Mouse (Mus musculus) MEL (cell line): ENCODE measurements around the gene Ephb2. TPM values are rescaled to one million over a fixed set of nuclear protein-coding genes. Genes with fewer than 3 reads are reported as not detected.

Experiments used
- DNase-seq: peaks from one replicate; pipeline ENCODE4 v3.0.0; 2011; ENCODE audit warnings: low read depth, low spot score
- H3K27ac ChIP-seq: 2 replicates; pipeline ENCODE4 v1.5.1; 2012; ENCODE audit warnings: low read depth, mild to moderate bottlenecking, control low read depth, low read length, moderate library complexity; ENCODE audit not compliant: control insufficient read depth
- H3K27me3 ChIP-seq, 2 experiments: fragments of 150-350 bp in 1 of 2; sonication (generic) in 1 of 2; 2 replicates each; pipeline ENCODE4 v1.6.1; 2012; ENCODE audit warnings: low read length in 2 of 2, mild to moderate bottlenecking in 2 of 2, improper control_type of control experiment in 1 of 2, moderate library complexity in 1 of 2; ENCODE audit not compliant: insufficient read depth in 2 of 2, control insufficient read depth in 1 of 2
- H3K36me3 ChIP-seq, 2 experiments: 2 replicates each; pipeline ENCODE4 v1.6.1; 2012 to 2014; ENCODE audit warnings: low read length in 2 of 2, improper control_type of control experiment in 1 of 2, inconsistent platforms in 1 of 2, mild to moderate bottlenecking in 1 of 2; ENCODE audit not compliant: insufficient read depth in 2 of 2, control insufficient read depth in 1 of 2
- H3K4me1 ChIP-seq, 2 experiments: fragments of 150-350 bp in 1 of 2; sonication (generic) in 1 of 2; 2 replicates each; pipeline ENCODE4 v1.6.1; 2012; ENCODE audit warnings: low read length in 2 of 2, improper control_type of control experiment in 1 of 2, mild to moderate bottlenecking in 1 of 2; ENCODE audit not compliant: insufficient read depth in 2 of 2, control insufficient read depth in 1 of 2
- H3K4me3 ChIP-seq, 2 experiments: fragments of 150-350 bp in 1 of 2; sonication (generic) in 1 of 2; 2 replicates each; pipeline ENCODE4 v1.5.1; 2012; ENCODE audit warnings: low read depth in 2 of 2, low read length in 2 of 2, mild to moderate bottlenecking in 2 of 2, moderate library complexity in 2 of 2, control low read depth in 1 of 2, improper control_type of control experiment in 1 of 2; ENCODE audit not compliant: control insufficient read depth in 1 of 2, insufficient read depth in 1 of 2
- H3K79me2 ChIP-seq: 2 replicates; pipeline ENCODE4 v1.6.1; 2012; ENCODE audit warnings: mild to moderate bottlenecking, low read length, moderate library complexity; ENCODE audit not compliant: control insufficient read depth, poor library complexity, insufficient read depth
- H3K9ac ChIP-seq: 2 replicates; pipeline ENCODE4 v1.6.1; 2012; ENCODE audit warnings: low read depth, mild to moderate bottlenecking, control low read depth, low read length, moderate library complexity; ENCODE audit not compliant: control insufficient read depth, poor library complexity, severe bottlenecking
- H3K9me3 ChIP-seq: fragments of 150-350 bp; sonication (generic); replicated peaks from 2 replicates; pipeline ENCODE4 v1.6.1; 2012; ENCODE audit warnings: mild to moderate bottlenecking, low read length, improper control_type of control experiment, moderate library complexity; ENCODE audit not compliant: insufficient read depth
- CHD1 ChIP-seq: IDR thresholded peaks from 2 replicates; pipeline ENCODE4 v1.6.1; 2012; ENCODE audit warnings: low read depth, mild to moderate bottlenecking, inconsistent platforms, low read length, improper control_type of control experiment
- CHD2 ChIP-seq: IDR thresholded peaks from 2 replicates; pipeline ENCODE4 v1.6.1; 2011; ENCODE audit warnings: low read length, improper control_type of control experiment
- CTCF ChIP-seq, 3 experiments: IDR thresholded peaks in 2 of 3; conservative IDR thresholded peaks in 1 of 3; 2 replicates each; pipeline ENCODE4 v1.5.1; 2011 to 2012; ENCODE audit warnings: low read length in 3 of 3, low read depth in 2 of 3, mild to moderate bottlenecking in 2 of 3, improper control_type of control experiment in 1 of 3, inconsistent platforms in 1 of 3, mixed read lengths in 1 of 3, moderate library complexity in 1 of 3; ENCODE audit not compliant: control insufficient read depth in 1 of 3, insufficient read depth in 1 of 3, poor library complexity in 1 of 3, severe bottlenecking in 1 of 3
- E2F4 ChIP-seq: IDR thresholded peaks from 2 replicates; pipeline ENCODE4 v1.6.1; 2011; ENCODE audit warnings: low read depth, low read length, improper control_type of control experiment, borderline replicate concordance
- ELF1 ChIP-seq: IDR thresholded peaks from 2 replicates; pipeline ENCODE4 v1.6.1; 2014; ENCODE audit warnings: low read depth, mild to moderate bottlenecking, inconsistent platforms, low read length, improper control_type of control experiment, moderate library complexity
- GABPA ChIP-seq: IDR thresholded peaks from 2 replicates; pipeline ENCODE4 v1.6.1; 2012; ENCODE audit warnings: low read depth, mild to moderate bottlenecking, inconsistent platforms, low read length, improper control_type of control experiment, moderate library complexity
- GATA1 ChIP-seq: IDR thresholded peaks from 2 replicates; pipeline ENCODE4 v1.6.1; 2011; ENCODE audit warnings: low read depth, low read length, improper control_type of control experiment
- KAT2A ChIP-seq: conservative IDR thresholded peaks from 2 replicates; pipeline ENCODE4 v1.6.1; 2012; ENCODE audit warnings: low read depth, low read length, improper control_type of control experiment, inconsistent platforms
- MAFK ChIP-seq: IDR thresholded peaks from 2 replicates; pipeline ENCODE4 v1.6.1; 2011; ENCODE audit warnings: low read depth, mild to moderate bottlenecking, low read length, improper control_type of control experiment, borderline replicate concordance
- MAX ChIP-seq: IDR thresholded peaks from 2 replicates; pipeline ENCODE4 v1.6.1; 2011; ENCODE audit warnings: low read length, improper control_type of control experiment
- MAZ ChIP-seq: IDR thresholded peaks from 2 replicates; pipeline ENCODE4 v1.6.1; 2012; ENCODE audit warnings: low read depth, mild to moderate bottlenecking, inconsistent platforms, low read length, improper control_type of control experiment
- MYB ChIP-seq: IDR thresholded peaks from 2 replicates; pipeline ENCODE4 v1.6.1; 2011; ENCODE audit warnings: mild to moderate bottlenecking, low read depth, low read length, improper control_type of control experiment
- MYC ChIP-seq: IDR thresholded peaks from 2 replicates; pipeline ENCODE4 v1.6.1; 2011; ENCODE audit warnings: low read depth, mild to moderate bottlenecking, low read length, improper control_type of control experiment, moderate library complexity
- NELFE ChIP-seq: IDR thresholded peaks from 2 replicates; pipeline ENCODE4 v1.6.1; 2011; ENCODE audit warnings: low read depth, low read length, improper control_type of control experiment
- NRF1 ChIP-seq: IDR thresholded peaks from 2 replicates; pipeline ENCODE4 v1.6.1; 2014; ENCODE audit warnings: low read depth, mild to moderate bottlenecking, inconsistent platforms, low read length, improper control_type of control experiment, moderate library complexity; ENCODE audit not compliant: poor library complexity, insufficient read depth, severe bottlenecking
- POLR2A ChIP-seq, 2 experiments: IDR thresholded peaks; 2 replicates each; pipeline ENCODE4 v1.6.1; 2011 to 2012; ENCODE audit warnings: low read length in 2 of 2, mild to moderate bottlenecking in 2 of 2, control low read depth in 1 of 2, improper control_type of control experiment in 1 of 2, low read depth in 1 of 2, moderate library complexity in 1 of 2; ENCODE audit not compliant: control insufficient read depth in 1 of 2, insufficient read depth in 1 of 2, poor library complexity in 1 of 2
- RAD21 ChIP-seq: IDR thresholded peaks from 2 replicates; pipeline ENCODE4 v1.6.1; 2011; ENCODE audit warnings: mild to moderate bottlenecking, low read depth, low read length, improper control_type of control experiment
- SIN3A ChIP-seq: IDR thresholded peaks from 2 replicates; pipeline ENCODE4 v1.6.1; 2012; ENCODE audit warnings: low read length, improper control_type of control experiment, inconsistent platforms
- SMC3 ChIP-seq: IDR thresholded peaks from 2 replicates; pipeline ENCODE4 v1.6.1; 2011; ENCODE audit warnings: low read depth, low read length, improper control_type of control experiment
- TAL1 ChIP-seq: IDR thresholded peaks from 2 replicates; pipeline ENCODE4 v1.6.1; 2012; ENCODE audit warnings: mild to moderate bottlenecking, inconsistent platforms, low read length, moderate library complexity, mixed read lengths
- TBP ChIP-seq: IDR thresholded peaks from 2 replicates; pipeline ENCODE4 v1.8.0; 2011; ENCODE audit warnings: low read depth, low read length, improper control_type of control experiment
- USF1 ChIP-seq: IDR thresholded peaks from 2 replicates; pipeline ENCODE4 v1.6.1; 2014; ENCODE audit warnings: low read depth, mild to moderate bottlenecking, inconsistent platforms, low read length, improper control_type of control experiment, moderate library complexity
- USF2 ChIP-seq, 2 experiments: IDR thresholded peaks; 2 replicates each; pipeline ENCODE4 v1.6.1; 2011 to 2012; ENCODE audit warnings: improper control_type of control experiment in 2 of 2, low read length in 2 of 2, borderline replicate concordance in 1 of 2, inconsistent platforms in 1 of 2, low read depth in 1 of 2, mild to moderate bottlenecking in 1 of 2; ENCODE audit not compliant: insufficient read depth in 1 of 2
- ZC3H11A ChIP-seq: IDR thresholded peaks from 2 replicates; pipeline ENCODE4 v1.6.1; 2012; ENCODE audit warnings: low read depth, mild to moderate bottlenecking, inconsistent platforms, low read length, improper control_type of control experiment
- ZMIZ1 ChIP-seq: IDR thresholded peaks from 2 replicates; pipeline ENCODE4 v1.6.1; 2012; ENCODE audit warnings: low read depth, mild to moderate bottlenecking, inconsistent platforms, low read length, improper control_type of control experiment, moderate library complexity
- polyA plus RNA-seq, 2 experiments: library from polyadenylated mRNA; stranded (reverse) in 1 of 2; unstranded in 1 of 2; fragments of >175 nt in 1 of 2; fragments of >200 nt in 1 of 2; gene quantifications; 2 replicates each; pipeline versions ENCODE4 v1.2.1 to v1.2.4; 2012; ENCODE audit warnings: low replicate concordance in 2 of 2, low read depth in 1 of 2; ENCODE audit not compliant: insufficient read length in 2 of 2, insufficient read depth in 1 of 2, missing spikeins in 1 of 2
- total RNA-seq: library from RNA; depleted of rRNA; stranded (reverse); fragments of 300-350 nt; gene quantifications from 2 replicates; pipeline ENCODE4 v1.2.3, GENCODE M21; 2012

Ephb2 gene
- total and polyA plus RNA-seq, 3 experiments = 1.9 to 4.1 TPM; not detected in 1

GRCm38 (mm10) chr4:136824935-136825552 lies 10.7 kb downstream of the Ephb2 start:
- no peak overlapping the region for H3K4me3 ChIP-seq
- H3K79me2 ChIP-seq = no peaks in the 10 kb centered on the region
- peaks cover 0 to 1% of the 10 kb centered on the region in 2 experiments; a peak in 2 of 4 replicates for H3K27me3 ChIP-seq
- no peaks in the 10 kb centered on the region for H3K9me3 ChIP-seq
- H3K27ac ChIP-seq = no peak overlapping the region
- H3K9ac ChIP-seq = no peak overlapping the region
- no peak for DNase-seq
- H3K4me1 ChIP-seq = no peaks in the 10 kb centered on the region
- TF ChIP-seq NRF1 (no peak), MAFK (no peak), ELF1 (no peak), RAD21 (no peak), MYC (no peak), USF1 (no peak), TAL1 (no peak), MYB (no peak), MAZ (no peak), ZC3H11A (no peak), E2F4 (no peak), SMC3 (no peak), MAX (no peak), SIN3A (no peak)
- H3K36me3 ChIP-seq = no peaks in the 10 kb centered on the region

GRCm38 (mm10) chr4:136820069-136820522 lies 15.7 kb downstream of the Ephb2 start:
- Histone ChIP-seq H3K4me1 (no peaks in the 10 kb centered on the region), H3K4me3 (no peak overlapping the region), H3K9me3 (no peaks in the 10 kb centered on the region), H3K27ac (no peak overlapping the region), H3K36me3 (no peaks in the 10 kb centered on the region), H3K9ac (no peak overlapping the region), H3K27me3 (no peaks in the 10 kb centered on the region; a peak in 1 of 4 replicates), H3K79me2 (no peaks in the 10 kb centered on the region)
- no peak for DNase-seq
- TF ChIP-seq MYC (no peak), GABPA (no peak), MYB (no peak), MAX (no peak), USF2 (IDR thresholded peaks at IDR 0.05; ENCODE audit: borderline replicate concordance in 1 of 2, insufficient read depth in 1 of 2, low read depth in 1 of 2, low read length in 2 of 2) (no peak), MAFK (no peak), NELFE (no peak), MAZ (no peak), POLR2A (IDR thresholded peaks at IDR 0.05; ENCODE audit: control insufficient read depth in 1 of 2, insufficient read depth in 1 of 2, low read depth in 1 of 2, low read length in 2 of 2, poor library complexity in 1 of 2) (no peak), CHD2 (no peak), CTCF (IDR thresholded peaks at IDR 0.05 in 2 of 3, conservative IDR thresholded peaks at IDR 0.05 in 1 of 3; ENCODE audit: control insufficient read depth in 1 of 3, insufficient read depth in 1 of 3, low read depth in 2 of 3, low read length in 3 of 3, poor library complexity in 1 of 3, severe bottlenecking in 1 of 3) (no peak), GATA1 (no peak), TBP (no peak), KAT2A (no peak), RAD21 (no peak), ZMIZ1 (no peak), CHD1 (no peak), USF1 (no peak), ZC3H11A (no peak)
